Mouse (Mus musculus) mouse trophoblast stem cell (cell line): ENCODE data around the gene B230118H07Rik.

ENCODE experiments used
- in situ Hi-C, 2 experiments: fragments of 300-500 bp; cut with MseI, MboI; formaldehyde crosslinking; loops; 2 replicates in 1 of 2; 3 replicates in 1 of 2; pipeline ENCODE4 v1.15.1; 2025

The B230118H07Rik gene

GRCm38 (mm10) chr2:101649114-101649671, at the start of gene B230118H07Rik, which contains the start of gene Rag1:
Gene B230118H07Rik, minus strand, starts transcription at chr2:101649532.
Gene Rag1, minus strand, starts transcription at chr2:101649501.
- in situ Hi-C loops, result no loop called here

DNA sequence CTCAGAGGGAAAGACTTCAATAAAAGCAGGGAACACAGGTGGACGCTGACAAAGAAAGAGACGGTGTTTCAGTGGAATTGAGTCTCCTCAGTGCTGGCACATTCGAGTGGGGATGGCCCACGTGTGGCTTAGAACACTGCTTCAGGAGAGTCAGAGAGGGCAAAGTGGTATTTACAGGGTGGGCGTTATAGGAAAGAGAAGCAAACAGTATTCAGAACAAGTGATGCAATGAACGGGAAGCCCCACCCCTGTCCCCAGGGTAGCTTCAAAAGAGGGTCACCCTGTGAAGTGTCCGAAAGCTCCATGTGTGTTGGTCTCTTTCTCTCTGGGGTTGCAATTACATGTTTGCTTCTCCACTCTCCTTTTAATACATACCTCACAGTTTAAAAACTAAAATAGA, 46.3 kb upstream of the B230118H07Rik start:
- in situ Hi-C loops, result no loop called here

GRCm38 (mm10) chr2:101693577-101694215, 44.4 kb upstream of the B230118H07Rik start:
- in situ Hi-C loops, result no loop called here

- in situ Hi-C loops, result no loop called here
Observed at GRCm38 (mm10) chr2:101693043-101693442, 43.7 kb upstream of the B230118H07Rik start.

DNA sequence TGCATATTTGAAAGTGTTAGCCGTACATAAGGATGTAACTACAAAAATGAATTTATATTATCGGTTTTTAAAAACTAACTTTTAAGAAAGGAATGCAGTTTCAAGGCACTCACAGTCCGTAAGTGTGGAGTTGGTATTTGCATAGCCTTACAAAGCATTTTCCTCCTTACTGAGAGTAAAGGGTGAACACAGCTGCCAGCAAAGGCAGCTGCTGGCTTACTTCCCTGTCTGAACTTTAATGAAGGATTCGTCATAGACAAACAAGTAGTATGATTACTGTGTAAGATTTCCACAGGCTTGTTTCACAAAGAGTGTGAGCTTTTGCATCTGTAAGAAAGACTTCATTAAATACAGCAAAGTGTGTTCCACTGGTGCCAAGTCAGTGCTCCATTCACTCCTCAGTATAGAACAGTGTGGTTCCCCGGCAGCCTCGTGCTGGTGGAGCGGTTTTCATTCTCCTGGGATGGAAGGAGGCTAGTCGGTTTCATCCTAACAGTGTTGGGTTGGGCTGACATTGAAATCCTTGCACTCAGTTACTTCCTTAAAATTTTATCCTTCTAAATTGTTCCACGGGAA, 41.0 kb upstream of the B230118H07Rik start:
- in situ Hi-C loops, result no loop called here

DNA sequence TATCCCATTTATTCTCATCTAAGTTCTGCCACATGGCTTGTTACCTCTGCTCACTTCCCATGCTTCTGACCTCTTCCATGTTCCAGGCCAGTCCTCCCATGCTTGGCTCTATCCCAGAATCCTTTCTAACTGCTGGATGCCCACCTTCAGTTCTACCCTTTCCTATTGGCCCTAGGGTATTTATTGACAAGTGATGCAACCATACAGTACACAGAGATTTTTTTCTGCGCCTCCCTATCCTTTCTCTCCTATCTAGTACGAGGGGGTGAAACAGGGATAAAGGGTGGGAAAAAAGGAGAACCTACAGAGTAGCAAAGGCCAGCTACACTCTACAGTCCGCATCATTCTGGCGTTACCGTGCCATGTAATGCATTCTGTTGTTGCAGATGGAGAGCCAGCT, 38.7 kb upstream of the B230118H07Rik start:
- in situ Hi-C loops, result no loop called here

GRCm38 (mm10) chr2:101684421-101684820, 35.1 kb upstream of the B230118H07Rik start:
- in situ Hi-C loops, result no loop called here

- in situ Hi-C loops, result no loop called here
Observed at GRCm38 (mm10) chr2:101679164-101679784, 29.9 kb upstream of the B230118H07Rik start.

DNA sequence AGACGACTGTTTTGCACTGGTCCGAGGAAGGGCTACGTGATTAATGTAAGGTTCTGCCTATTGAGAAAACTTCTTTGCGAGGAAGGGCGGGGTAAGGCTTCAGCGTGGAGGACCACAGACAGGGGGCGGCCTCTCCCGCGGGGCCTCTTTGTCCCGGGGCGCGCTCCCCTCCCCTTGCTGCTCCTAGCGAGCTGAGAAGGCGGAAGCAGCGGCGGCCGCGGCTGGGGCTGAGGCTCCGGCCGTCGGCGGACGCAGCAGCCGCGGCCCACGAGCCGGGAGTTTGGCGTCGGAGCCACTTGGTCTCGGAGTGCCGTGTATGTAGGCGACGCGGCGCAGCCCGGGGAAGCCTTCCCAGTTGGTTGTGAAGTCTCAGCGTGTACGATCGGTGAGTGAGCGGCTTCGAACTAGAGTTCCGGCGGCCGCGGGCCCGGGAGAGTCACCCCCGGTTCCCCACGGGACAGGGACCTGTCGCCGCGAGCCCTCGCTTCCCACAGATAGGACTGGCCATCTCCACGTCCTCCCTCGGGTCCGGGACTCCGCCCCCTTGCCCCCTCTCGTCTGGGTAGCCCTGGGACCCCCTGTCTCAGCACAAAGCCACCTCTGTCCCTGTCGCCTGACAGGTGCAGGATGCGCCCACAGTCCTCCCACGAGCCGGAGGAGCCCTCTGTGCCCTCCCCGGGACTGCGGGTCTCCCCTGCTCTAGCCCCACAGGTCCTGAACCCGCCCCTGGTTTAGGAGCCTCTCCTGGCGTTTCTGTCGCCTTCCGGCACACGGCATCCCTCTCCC, 29.1 kb upstream of the B230118H07Rik start, which contains the start of gene Traf6:
TSS of gene Traf6 (plus strand) at position 194 of the 786 bp plus-strand sequence.
- in situ Hi-C loops, result no loop called here

GRCm38 (mm10) chr2:101673547-101673946, 24.2 kb upstream of the B230118H07Rik start:
- in situ Hi-C loops, result no loop called here

DNA sequence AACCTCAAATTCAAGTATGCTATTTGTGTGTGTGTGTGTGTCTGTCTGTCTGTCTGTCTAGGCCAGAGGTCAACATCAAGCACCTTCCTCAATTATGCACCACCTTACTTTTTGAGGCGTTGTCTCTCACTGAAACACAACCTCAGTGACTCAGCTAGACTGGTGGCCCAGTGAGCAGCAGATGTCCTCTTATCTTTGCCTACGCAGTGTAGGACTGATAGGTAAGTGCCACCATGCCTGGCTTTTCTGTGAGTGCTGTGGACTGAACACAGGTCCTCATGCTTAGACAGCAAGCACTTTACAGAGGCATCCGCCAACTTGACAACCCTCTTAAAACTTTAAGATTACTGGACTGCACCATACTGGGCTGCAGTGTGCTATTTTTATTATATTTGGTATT, 19.4 kb upstream of the B230118H07Rik start:
- in situ Hi-C loops, result no loop called here

DNA sequence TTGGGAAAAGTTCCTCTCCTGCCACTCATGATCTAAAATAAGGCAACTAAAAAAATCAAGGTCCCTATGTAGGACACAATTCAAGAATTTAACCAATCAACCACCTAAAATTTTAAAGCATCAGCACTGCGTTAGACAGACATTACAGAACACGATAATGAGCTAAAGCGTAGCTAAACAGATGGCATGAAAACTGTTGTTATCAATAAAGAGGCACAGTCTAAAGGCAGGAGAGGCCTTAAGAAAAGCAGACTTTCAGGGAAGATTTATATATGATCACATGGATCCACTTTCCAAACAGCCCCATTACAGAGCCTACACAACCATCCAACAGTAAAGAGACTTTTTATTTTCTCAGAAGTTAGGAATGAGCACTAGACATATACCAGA, 16.4 kb upstream of the B230118H07Rik start:
- in situ Hi-C loops, result no loop called here

- in situ Hi-C loops, result no loop called here
Observed at GRCm38 (mm10) chr2:101665058-101665702, 15.8 kb upstream of the B230118H07Rik start.

DNA sequence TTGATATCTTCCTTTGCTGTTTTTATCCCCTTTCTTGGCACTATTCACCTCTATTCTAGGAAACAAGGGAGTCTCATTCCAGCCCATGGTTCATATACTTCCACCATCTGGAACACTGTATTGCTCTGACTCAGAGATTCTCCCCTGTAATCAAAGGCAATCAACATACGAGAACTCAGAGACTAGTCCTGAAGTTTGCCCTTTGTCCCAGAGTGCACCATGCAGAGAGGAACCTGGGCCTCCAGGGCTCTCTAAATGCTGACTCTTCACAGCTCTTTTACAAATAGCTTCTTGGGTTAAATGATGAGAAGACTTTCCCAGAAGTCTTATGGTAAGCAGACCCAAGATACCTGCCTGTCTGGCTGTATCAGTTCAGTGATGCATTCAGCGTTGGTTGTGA, 11.2 kb upstream of the B230118H07Rik start:
- in situ Hi-C loops, result no loop called here

GRCm38 (mm10) chr2:101652921-101653597, 3.7 kb upstream of the B230118H07Rik start:
- in situ Hi-C loops, result loop anchor here (5.0 to 10.0 kb wide), 2 partner anchors 178 to 181 kb away; no protein-coding TSS in a partner anchor

DNA sequence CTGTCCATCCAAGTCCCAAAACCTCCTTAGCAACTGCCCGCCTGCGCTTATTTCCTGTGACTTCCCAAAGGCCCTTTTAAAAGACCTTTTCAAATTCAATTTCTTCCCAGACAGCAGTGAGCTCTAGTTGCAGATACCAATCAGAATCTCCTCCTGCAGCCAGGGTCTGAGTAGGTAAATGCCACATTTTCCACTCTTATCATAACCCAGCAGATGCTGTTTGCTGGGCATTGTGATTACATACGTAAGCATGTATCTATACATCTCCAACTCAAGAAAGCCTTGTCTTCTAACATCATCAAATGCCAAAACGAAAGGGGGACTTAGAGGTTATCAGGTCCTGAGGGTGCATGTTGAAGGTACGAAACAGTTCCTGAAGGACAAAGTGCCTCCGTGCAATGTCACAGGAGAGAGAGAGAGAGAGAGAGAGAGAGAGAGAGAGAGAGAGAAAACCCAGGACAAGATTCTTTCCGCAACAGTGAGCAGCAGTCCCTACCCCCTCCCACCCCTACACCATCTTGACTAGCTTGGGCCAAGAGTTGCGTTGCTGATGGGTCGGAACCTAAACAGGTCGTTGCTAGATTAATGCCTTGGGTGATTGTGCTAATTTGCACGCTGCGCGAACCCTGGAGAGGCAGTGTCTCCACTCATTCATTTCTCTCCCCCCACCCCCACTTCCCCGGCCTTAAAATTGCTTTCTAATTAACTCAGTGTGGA, 3.0 kb upstream of the B230118H07Rik start:
- in situ Hi-C loops, result loop anchor here (5.0 to 10.0 kb wide), 2 partner anchors 178 to 180 kb away; no protein-coding TSS in a partner anchor

GRCm38 (mm10) chr2:101650446-101650845, 1.1 kb upstream of the B230118H07Rik start:
- in situ Hi-C loops, result loop anchor here (5.0 to 10.0 kb wide), 2 partner anchors 176 to 178 kb away; no protein-coding TSS in a partner anchor

DNA sequence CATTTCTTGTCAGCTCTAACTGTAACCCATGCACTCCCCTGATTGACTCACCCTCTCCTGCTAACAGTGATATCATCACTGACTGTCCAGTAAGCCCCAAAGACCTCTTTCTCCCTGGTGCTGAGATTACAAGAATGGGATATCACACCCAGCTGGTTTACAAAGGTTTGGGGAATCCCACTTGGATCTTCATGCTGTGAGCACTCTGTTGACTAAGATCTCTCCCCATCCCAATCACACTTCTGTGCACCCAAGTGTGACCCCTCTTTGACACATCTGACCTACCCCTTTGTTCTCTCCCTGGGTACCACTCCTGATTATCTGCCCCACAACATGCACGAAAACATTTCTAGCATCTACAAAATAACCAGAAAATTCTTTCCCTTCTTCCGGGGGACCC, 971 bp downstream of the B230118H07Rik start:
- in situ Hi-C loops, result no loop called here

DNA sequence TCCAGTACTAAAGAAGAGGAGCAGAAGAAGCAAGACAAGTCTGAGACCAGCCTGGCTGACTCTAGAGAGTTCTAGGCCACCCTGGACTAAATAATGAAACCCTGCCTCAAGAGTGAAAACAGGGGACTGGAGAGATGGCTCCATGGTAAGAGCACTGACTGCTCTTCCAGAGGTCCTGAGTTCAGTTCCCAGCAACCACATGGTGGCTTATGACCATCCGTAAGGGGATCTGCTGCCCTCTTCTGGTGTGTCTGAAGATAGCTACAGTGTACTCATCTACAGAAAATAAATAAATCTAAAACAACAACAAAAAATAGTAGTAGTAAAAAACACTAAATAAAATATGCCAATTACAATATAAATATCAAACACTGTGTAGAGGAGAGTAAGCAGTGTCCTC, 3.5 kb downstream of the B230118H07Rik start:
- in situ Hi-C loops, result no loop called here

DNA sequence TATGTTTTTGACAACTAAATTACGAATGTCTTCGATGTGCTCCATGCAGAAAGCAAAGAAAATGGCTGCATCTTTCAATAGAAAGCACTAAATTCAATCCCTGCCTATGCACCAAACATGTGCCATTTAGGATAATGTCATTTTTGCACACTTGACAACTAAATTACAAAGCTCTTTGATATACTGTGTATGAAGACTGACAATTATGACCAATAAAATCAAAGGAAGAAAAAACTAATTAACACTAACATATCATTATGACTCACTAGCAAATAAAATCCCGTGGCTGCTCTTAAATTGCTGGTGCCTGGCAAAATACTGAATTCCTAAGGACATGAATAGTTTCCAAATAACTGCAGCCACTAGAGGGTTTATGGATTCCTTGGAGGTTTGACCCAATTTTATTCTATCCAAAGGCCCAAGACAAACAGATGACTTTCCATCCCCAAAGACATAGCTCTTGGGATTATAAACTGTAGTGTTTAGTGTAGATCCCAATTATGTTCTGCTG, 9.4 kb downstream of the B230118H07Rik start:
- in situ Hi-C loops, result no loop called here
